Mouse (Mus musculus) ES-Bruce4 (cell line): ENCODE results near the gene Lsm10. TPM values are rescaled to one million over a fixed set of nuclear protein-coding genes. Genes with fewer than 3 reads are reported as not detected.

Source experiments
- H3K27ac ChIP-seq: 2 replicates; pipeline ENCODE4 v1.5.1; 2012; ENCODE audit warnings: low read length, inconsistent platforms; ENCODE audit not compliant: insufficient read depth
- H3K27me3 ChIP-seq: 2 replicates; pipeline ENCODE4 v1.6.1; 2012; ENCODE audit warnings: mild to moderate bottlenecking, low read length, inconsistent platforms; ENCODE audit not compliant: control insufficient read depth, poor library complexity, insufficient read depth, severe bottlenecking
- H3K36me3 ChIP-seq: 2 replicates; pipeline ENCODE4 v1.6.1; 2012; ENCODE audit warnings: inconsistent platforms, mild to moderate bottlenecking, low read length, moderate library complexity; ENCODE audit not compliant: control insufficient read depth, poor library complexity, insufficient read depth, severe bottlenecking
- H3K4me1 ChIP-seq: one replicate; pipeline ENCODE4 v1.8.1; 2011; ENCODE audit warnings: low read length; ENCODE audit not compliant: control insufficient read depth, insufficient read depth
- H3K4me3 ChIP-seq: 2 replicates; pipeline ENCODE4 v1.5.1; 2011; ENCODE audit warnings: low read depth, mild to moderate bottlenecking, low read length
- H3K9ac ChIP-seq: 2 replicates; pipeline ENCODE4 v1.6.1; 2012; ENCODE audit warnings: low read depth, mild to moderate bottlenecking, inconsistent platforms; ENCODE audit not compliant: poor library complexity, severe bottlenecking
- H3K9me3 ChIP-seq: replicated peaks from 2 replicates; pipeline ENCODE4 v1.6.1; 2012; ENCODE audit warnings: mild to moderate bottlenecking, low read length, inconsistent platforms; ENCODE audit not compliant: control insufficient read depth, poor library complexity, insufficient read depth, severe bottlenecking
- CTCF ChIP-seq: IDR thresholded peaks from one replicate; pipeline ENCODE4 v1.8.1; 2011; ENCODE audit warnings: low read depth, low read length
- EP300 ChIP-seq: IDR thresholded peaks from 2 replicates; pipeline ENCODE4 v1.6.1; 2011; ENCODE audit warnings: low read depth, low read length; ENCODE audit not compliant: insufficient read depth
- POLR2A ChIP-seq: IDR thresholded peaks from one replicate; pipeline ENCODE4 v1.8.1; 2011; ENCODE audit warnings: low read length; ENCODE audit not compliant: insufficient read depth
- polyA plus RNA-seq: library from polyadenylated mRNA; stranded (reverse); fragments of >200 nt; gene quantifications from 2 replicates; pipeline ENCODE4 v1.2.4, GENCODE M21; 2011; ENCODE audit warnings: low read depth; ENCODE audit not compliant: missing spikeins, insufficient read depth, insufficient read length

The Lsm10 gene
- polyA plus RNA-seq, 1 experiment, result 25.4 TPM

DNA sequence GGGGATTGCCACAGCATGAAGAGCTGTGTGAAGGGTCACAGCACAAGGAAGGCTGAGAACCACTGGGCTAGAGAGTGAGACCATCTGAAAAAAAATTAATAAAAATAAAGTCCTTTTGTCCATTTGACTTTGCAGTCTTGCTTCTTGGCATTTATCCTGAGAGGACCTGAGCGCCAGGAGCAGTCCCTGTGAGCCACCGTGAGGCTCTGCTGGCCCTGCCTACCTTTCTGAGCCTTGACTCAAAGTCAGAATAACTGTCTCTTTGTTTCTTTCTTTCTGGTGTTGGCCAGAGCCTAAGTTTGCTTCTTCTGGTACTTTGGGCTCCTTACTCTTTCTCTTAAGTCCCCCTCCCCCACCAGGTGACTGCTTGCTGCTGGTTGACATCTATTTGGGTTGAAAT, 24.1 kb downstream of the Lsm10 start:
- TF ChIP-seq EP300 (no peak), CTCF (no peak), POLR2A (no peak)
- Histone ChIP-seq H3K9me3 (no peaks in the 10 kb centered on the region), H3K4me3 (no peak overlapping the region), H3K9ac (no peak overlapping the region), H3K4me1 (no peaks in the 10 kb centered on the region), H3K27me3 (no peaks in the 10 kb centered on the region), H3K36me3 (0 out of 2 replicates have a peak, but pooled peaks cover 4% of the 10 kb centered on the region), H3K27ac (no peak overlapping the region)

DNA sequence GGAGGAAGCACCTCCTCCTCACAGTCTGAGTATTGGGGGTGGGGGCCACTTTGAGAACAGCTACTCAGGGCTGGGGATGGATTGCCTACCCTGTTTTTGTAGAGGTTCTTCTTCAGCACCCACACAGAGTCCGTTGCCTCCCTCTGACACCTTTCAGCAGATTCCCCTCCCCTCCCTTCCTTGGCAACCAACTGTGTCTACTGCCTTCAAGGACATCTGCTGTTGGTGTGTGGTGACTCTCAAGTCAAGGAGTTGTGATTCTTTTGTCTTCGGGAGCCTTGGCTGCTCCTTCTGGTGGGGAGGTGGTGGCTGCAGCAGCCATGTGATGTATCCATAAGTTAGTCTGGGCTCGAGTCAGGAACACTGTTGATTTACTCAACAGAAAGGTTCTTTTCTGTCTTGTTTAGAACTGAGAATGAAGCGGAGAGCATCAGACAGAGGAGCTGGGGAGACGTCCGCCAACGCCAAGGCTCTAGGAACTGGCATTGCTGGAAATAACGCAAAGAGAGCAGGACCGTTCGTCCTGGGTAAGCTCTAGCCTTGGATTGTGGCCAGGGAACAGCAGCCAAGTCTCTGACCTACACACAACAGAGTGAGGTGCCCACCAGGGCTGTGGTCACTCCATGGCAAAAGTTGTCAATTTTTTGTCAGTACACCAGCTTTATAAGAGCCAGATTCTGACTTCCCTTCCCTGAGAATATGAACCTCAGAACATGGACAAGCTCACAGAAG, 27.1 kb downstream of the Lsm10 start:
- H3K9ac ChIP-seq, result no peak overlapping the region
- no peak overlapping the region for H3K27ac ChIP-seq
- no peak overlapping the region for H3K4me3 ChIP-seq
- H3K9me3 ChIP-seq, result no peaks in the 10 kb centered on the region
- H3K4me1 ChIP-seq, result no peaks in the 10 kb centered on the region
- no peak for TF ChIP-seq CTCF
- no peak for TF ChIP-seq EP300
- no peak for TF ChIP-seq POLR2A
- 0 out of 2 replicates have a peak, but pooled peaks cover 4% of the 10 kb centered on the region for H3K36me3 ChIP-seq
- no peaks in the 10 kb centered on the region for H3K27me3 ChIP-seq

DNA sequence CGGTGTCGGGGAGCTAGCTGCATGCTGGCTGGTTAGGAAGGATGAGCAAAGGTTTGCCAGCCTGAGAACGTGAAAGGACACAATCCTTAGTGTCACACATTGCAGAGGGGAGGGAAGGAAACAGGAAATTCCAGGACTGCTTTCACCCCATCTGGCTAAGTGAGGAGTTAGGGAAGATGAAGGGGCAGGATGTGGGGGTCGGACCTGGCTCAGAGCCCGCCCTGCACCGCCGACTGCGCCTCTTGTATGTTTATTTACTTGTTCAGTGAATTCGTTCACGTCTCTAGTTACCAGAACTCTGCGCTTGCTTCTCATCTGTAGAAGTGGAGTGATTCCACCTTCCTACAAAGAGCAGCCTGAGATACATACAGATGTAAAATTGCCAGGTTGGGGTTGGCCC, 34.1 kb downstream of the Lsm10 start:
- H3K9me3 ChIP-seq, result no peaks in the 10 kb centered on the region
- no peak overlapping the region for H3K9ac ChIP-seq
- H3K36me3 ChIP-seq, result peaks cover 7% of the 10 kb centered on the region; the same call in 1 of the 2 replicates
- H3K4me3 ChIP-seq, result no peak overlapping the region
- no peaks in the 10 kb centered on the region for H3K27me3 ChIP-seq
- TF ChIP-seq EP300, result no peak
- TF ChIP-seq CTCF, result no peak
- no peak for TF ChIP-seq POLR2A
- no peak overlapping the region for H3K27ac ChIP-seq
- no peaks in the 10 kb centered on the region for H3K4me1 ChIP-seq

DNA sequence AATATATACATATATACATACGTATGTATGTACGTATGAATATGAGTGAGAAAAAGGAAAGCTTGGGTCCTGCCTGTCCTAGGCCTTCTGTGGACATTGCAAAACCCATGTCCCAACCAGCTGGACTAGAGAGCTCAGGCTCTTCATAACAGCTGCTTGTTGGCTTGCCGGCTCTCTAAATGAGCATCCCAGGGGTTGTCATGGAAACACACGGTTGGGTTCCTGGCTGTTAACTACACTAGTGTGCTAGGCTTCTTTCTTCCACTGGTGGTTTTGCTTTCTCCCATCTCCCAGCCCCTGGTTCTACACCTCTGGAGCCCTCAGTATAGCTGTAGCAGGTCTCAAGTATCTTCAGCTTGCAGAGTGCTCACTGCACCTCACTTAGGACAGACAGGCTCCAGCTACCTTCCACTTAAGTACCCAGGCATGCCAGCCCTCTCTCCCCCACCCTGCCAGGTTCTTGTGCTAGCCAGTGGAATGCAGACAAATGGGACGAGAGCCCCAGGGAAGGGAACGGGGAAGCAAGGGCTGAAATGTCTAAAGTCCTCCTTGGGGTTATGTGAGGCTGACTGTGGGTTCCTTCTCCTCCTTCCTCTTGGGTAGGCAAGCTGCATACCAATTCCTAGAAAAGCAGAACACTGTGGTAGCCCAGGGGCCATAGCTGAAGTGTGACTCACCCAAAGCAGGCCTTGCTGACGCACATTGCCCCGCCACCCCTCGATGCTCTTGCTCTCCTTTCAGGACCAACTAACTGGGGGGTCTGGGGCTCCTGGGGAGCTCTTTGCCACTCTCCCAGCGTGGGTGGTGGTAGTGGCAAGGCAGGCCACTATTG, 35.1 kb downstream of the Lsm10 start:
- Histone ChIP-seq H3K27ac (no peak overlapping the region), H3K9me3 (no peaks in the 10 kb centered on the region), H3K9ac (no peak overlapping the region), H3K4me3 (no peak overlapping the region), H3K4me1 (no peaks in the 10 kb centered on the region), H3K27me3 (no peaks in the 10 kb centered on the region), H3K36me3 (peaks cover 7% of the 10 kb centered on the region; the same call in 1 of the 2 replicates)
- TF ChIP-seq POLR2A (no peak), EP300 (no peak), CTCF (no peak)

DNA sequence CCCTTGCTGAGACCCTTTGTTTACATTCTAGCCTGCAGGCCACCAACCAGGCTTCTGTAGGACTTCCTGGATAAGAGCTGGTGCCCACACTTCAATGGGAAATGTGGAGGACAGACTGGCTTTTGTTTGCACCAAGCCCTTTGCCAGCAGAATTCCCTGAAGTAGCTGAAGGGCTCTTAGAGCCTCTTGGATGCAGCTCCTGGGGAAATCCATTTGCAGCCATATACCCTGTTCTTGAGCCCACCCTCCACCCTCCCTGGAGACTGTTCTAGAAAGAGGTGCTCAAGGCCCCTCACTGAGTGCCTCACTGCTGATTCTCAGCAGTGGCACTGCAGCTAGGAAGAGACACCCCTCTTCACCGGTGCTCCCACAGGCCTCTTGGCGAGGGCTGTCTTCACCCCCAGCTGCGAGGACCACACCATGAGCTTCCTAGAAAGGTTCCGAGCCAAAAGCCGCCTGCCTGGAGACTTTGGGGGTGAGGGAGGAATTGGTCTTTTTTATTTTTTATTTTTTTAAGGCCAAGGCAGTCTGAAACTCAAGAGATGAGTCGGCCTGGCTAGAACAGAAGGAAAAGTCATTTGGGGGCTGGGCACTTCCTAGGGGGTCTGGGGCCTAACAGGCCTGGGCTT, 36.3 kb downstream of the Lsm10 start:
- H3K27ac ChIP-seq, result no peak overlapping the region
- H3K4me3 ChIP-seq, result no peak overlapping the region
- no peak overlapping the region for H3K9ac ChIP-seq
- H3K4me1 ChIP-seq, result no peaks in the 10 kb centered on the region
- TF ChIP-seq EP300, result no peak
- TF ChIP-seq POLR2A, result no peak
- TF ChIP-seq CTCF, result no peak
- H3K36me3 ChIP-seq, result peaks cover 7% of the 10 kb centered on the region; the same call in 1 of the 2 replicates
- H3K27me3 ChIP-seq, result no peaks in the 10 kb centered on the region
- no peaks in the 10 kb centered on the region for H3K9me3 ChIP-seq

DNA sequence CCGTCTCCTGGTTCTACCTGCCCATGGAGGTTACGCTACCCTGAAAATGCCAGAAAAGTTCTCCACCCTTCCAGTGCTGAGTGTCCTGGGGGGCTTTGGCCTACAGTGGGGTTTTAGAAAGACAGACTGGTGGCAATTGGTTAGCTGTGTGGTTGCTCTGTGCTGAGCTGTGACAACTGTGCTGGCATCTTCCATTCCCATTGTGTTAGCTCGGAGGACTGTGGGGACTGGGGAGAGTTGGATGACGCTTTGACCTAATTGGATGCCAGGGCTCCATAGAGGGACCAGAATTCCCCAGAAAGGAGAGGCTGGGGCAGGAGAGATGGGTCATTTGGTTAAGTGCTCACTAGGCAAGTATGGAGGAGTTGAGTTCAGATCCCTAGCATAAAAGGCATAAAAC, 37.8 kb downstream of the Lsm10 start:
- H3K27ac ChIP-seq, result no peak overlapping the region
- no peak overlapping the region for H3K9ac ChIP-seq
- TF ChIP-seq CTCF (no peak), POLR2A (no peak), EP300 (no peak)
- H3K4me1 ChIP-seq, result no peaks in the 10 kb centered on the region
- peaks cover 3% of the 10 kb centered on the region; the same call in 1 of the 2 replicates for H3K36me3 ChIP-seq
- no peaks in the 10 kb centered on the region for H3K27me3 ChIP-seq
- no peaks in the 10 kb centered on the region for H3K9me3 ChIP-seq
- H3K4me3 ChIP-seq, result no peak overlapping the region
